ENCODE assay signal across 8 mouse cellular contexts in genomic region chr14:120388818-120389691, GRCm38 (mm10).
A peak's percentile ranks its signal among the peaks of the same experiment; 100 is the strongest.
DNase-seq lines count a peak whose midpoint lies in the region; ATAC-seq and TF ChIP-seq lines count a peak whose summit lies in the region.

No protein-coding gene starts in this region.

- DNase-seq in heart, adult 2 months: peak; percentile 51 to 57
- no peak for DNase-seq in heart, postnatal 10 days
- DNase-seq in brain, adult 2 months (ENCODE audit: low read depth, low spot score): peak; percentile 75
- peak; percentile 57 for DNase-seq in limb, embryonic 10.5 days (ENCODE audit: low spot score)
- peak; percentile 67 for DNase-seq in neural tube, embryonic 11.5 days (ENCODE audit: low spot score)
- no peak for DNase-seq in ovary, postnatal 14 days (ENCODE audit: low spot score)
- no peak for DNase-seq in gastrocnemius, adult 18-20 months (ENCODE audit: low spot score)

- H3K79me2 ChIP-seq in heart, adult 2 months (replicated peaks; ENCODE audit: control insufficient read depth, insufficient read depth, low read length): peaks cover 3% of the 10 kb centered on the region

- H3K9me3 ChIP-seq in forebrain, embryonic 13.5 days (replicated peaks): peaks cover 5% of the 10 kb centered on the region; the same call in 1 of the 2 replicates
- H3K9me3 ChIP-seq in limb, embryonic 10.5 days (replicated peaks): no peaks in the 10 kb centered on the region
- H3K9me3 ChIP-seq in neural tube, embryonic 11.5 days (ENCODE audit: control insufficient read depth, low read length): no peaks in the 10 kb centered on the region

- peak overlapping the region; percentile 69 for H3K4me2 ChIP-seq in forebrain, embryonic 13.5 days
- H3K4me2 ChIP-seq in neural tube, embryonic 11.5 days (ENCODE audit: low read depth): peak overlapping the region; percentile 44

- 39% methylated on average over 38 of the region's 38 CpGs for WGBS in heart, adult 2 months
- 3% methylated on average over 37 of the region's 38 CpGs for WGBS in forebrain, embryonic 13.5 days
- WGBS in limb, embryonic 10.5 days: 12% methylated on average over 37 of the region's 38 CpGs
- 7% methylated on average over 38 of the region's 38 CpGs for WGBS in neural tube, embryonic 11.5 days

- H3K4me1 ChIP-seq in heart, adult 2 months (ENCODE audit: control insufficient read depth, insufficient read depth, low read length): peaks cover 13% of the 10 kb centered on the region
- peaks cover 10% of the 10 kb centered on the region; the same call in 1 of the 2 replicates for H3K4me1 ChIP-seq in forebrain, embryonic 13.5 days
- H3K4me1 ChIP-seq in limb, embryonic 10.5 days: peaks cover 11% of the 10 kb centered on the region
- no peaks in the 10 kb centered on the region for H3K4me1 ChIP-seq in neural tube, embryonic 11.5 days (ENCODE audit: control insufficient read depth, insufficient read depth, low read length)

- no peak overlapping the region for H3K9ac ChIP-seq in heart, adult 2 months (ENCODE audit: low read depth, low read length)
- H3K9ac ChIP-seq in forebrain, embryonic 13.5 days: peak overlapping the region; percentile 73
- H3K9ac ChIP-seq in neural tube, embryonic 11.5 days (ENCODE audit: low read length): peak overlapping the region; percentile 53

- no peak for TF ChIP-seq EP300 in heart, adult 2 months (IDR thresholded peaks at IDR 0.05; ENCODE audit: insufficient read depth, low read depth, low read length)

- H3K4me3 ChIP-seq in heart, adult 2 months: no peak overlapping the region
- peak overlapping the region; percentile 41 for H3K4me3 ChIP-seq in forebrain, embryonic 13.5 days
- peak overlapping the region; percentile 40 for H3K4me3 ChIP-seq in limb, embryonic 10.5 days
- H3K4me3 ChIP-seq in neural tube, embryonic 11.5 days (ENCODE audit: low read depth, low read length): peak overlapping the region; percentile 24

- peak; percentile 89 for ATAC-seq in forebrain, embryonic 13.5 days
- ATAC-seq in neural tube, embryonic 11.5 days (ENCODE audit: insufficient read depth, low FRiP score, low TSS enrichment): peak; percentile 77

- H3K27me3 ChIP-seq in heart, adult 2 months (ENCODE audit: control insufficient read depth, insufficient read depth, low read length): no peaks in the 10 kb centered on the region
- no peaks in the 10 kb centered on the region for H3K27me3 ChIP-seq in forebrain, embryonic 13.5 days
- H3K27me3 ChIP-seq in limb, embryonic 10.5 days (ENCODE audit: low read depth, poor library complexity, severe bottlenecking): peaks cover 13% of the 10 kb centered on the region; the same call in 1 of the 2 replicates
- H3K27me3 ChIP-seq in neural tube, embryonic 11.5 days (ENCODE audit: control insufficient read depth, insufficient read depth, low read length): no peaks in the 10 kb centered on the region

- peaks cover 20% of the 10 kb centered on the region for H3K36me3 ChIP-seq in heart, adult 2 months (ENCODE audit: control insufficient read depth, insufficient read depth, low read length)
- 0 out of 2 replicates have a peak, but pooled peaks cover 5% of the 10 kb centered on the region for H3K36me3 ChIP-seq in forebrain, embryonic 13.5 days (ENCODE audit: poor library complexity, severe bottlenecking)
- peaks cover 33% of the 10 kb centered on the region for H3K36me3 ChIP-seq in limb, embryonic 10.5 days
- H3K36me3 ChIP-seq in neural tube, embryonic 11.5 days (ENCODE audit: control insufficient read depth, insufficient read depth, low read length): no peaks in the 10 kb centered on the region; the same call in 1 of the 2 replicates

- TF ChIP-seq POLR2A in heart, adult 2 months (IDR thresholded peaks at IDR 0.05; ENCODE audit: insufficient read depth, low read depth, low read length): no peak

- intact Hi-C loops in heart, adult 2 months (cut with DNase I): loop anchor here (5.0 kb wide), 2 partner anchors 37 to 52 kb away; no protein-coding TSS in a partner anchor
- intact Hi-C loops in heart, postnatal 10 days (cut with DNase I): no loop called here

- no peak for TF ChIP-seq CTCF in heart, adult 2 months (IDR thresholded peaks at IDR 0.05)

- H3K27ac ChIP-seq in heart, adult 2 months: peak overlapping the region; percentile 40; the same call in 1 of the 2 replicates
- H3K27ac ChIP-seq in forebrain, embryonic 13.5 days: peak overlapping the region; percentile 68
- peak overlapping the region; percentile 70 for H3K27ac ChIP-seq in limb, embryonic 10.5 days
- no peak overlapping the region for H3K27ac ChIP-seq in neural tube, embryonic 11.5 days (ENCODE audit: low read depth, low read length)

Comparison
In these comparisons a context has a peak if more than half of its experiments do, and no peak if none do; other contexts are left out.
1. DNase-seq: peak in heart, adult 2 months (2 of 2), brain, adult 2 months (single experiment), limb, embryonic 10.5 days (single experiment) and neural tube, embryonic 11.5 days (single experiment); none in heart, postnatal 10 days (0 of 2), ovary, postnatal 14 days (single experiment) and gastrocnemius, adult 18-20 months (single experiment).